Mouse (Mus musculus) ES-Bruce4 (cell line): Measurements from ENCODE around the gene Gm525. TPM values are rescaled to one million over a fixed set of nuclear protein-coding genes. Genes with fewer than 3 reads are reported as not detected.
A peak's percentile ranks its signal among the peaks of the same experiment; 100 is the strongest.
"Not testable (repeated sequence)": the region's sequence is repeated elsewhere in the genome, so short reads cannot be mapped to it uniquely, and the experiment has no call there.

ENCODE experiments used
- H3K27ac ChIP-seq: 2 replicates; pipeline ENCODE4 v1.5.1; 2012; ENCODE audit warnings: low read length, inconsistent platforms; ENCODE audit not compliant: insufficient read depth
- H3K27me3 ChIP-seq: 2 replicates; pipeline ENCODE4 v1.6.1; 2012; ENCODE audit warnings: mild to moderate bottlenecking, low read length, inconsistent platforms; ENCODE audit not compliant: control insufficient read depth, poor library complexity, insufficient read depth, severe bottlenecking
- H3K36me3 ChIP-seq: 2 replicates; pipeline ENCODE4 v1.6.1; 2012; ENCODE audit warnings: inconsistent platforms, mild to moderate bottlenecking, low read length, moderate library complexity; ENCODE audit not compliant: control insufficient read depth, poor library complexity, insufficient read depth, severe bottlenecking
- H3K4me1 ChIP-seq: one replicate; pipeline ENCODE4 v1.8.1; 2011; ENCODE audit warnings: low read length; ENCODE audit not compliant: control insufficient read depth, insufficient read depth
- H3K4me3 ChIP-seq: 2 replicates; pipeline ENCODE4 v1.5.1; 2011; ENCODE audit warnings: low read depth, mild to moderate bottlenecking, low read length
- H3K9ac ChIP-seq: 2 replicates; pipeline ENCODE4 v1.6.1; 2012; ENCODE audit warnings: low read depth, mild to moderate bottlenecking, inconsistent platforms; ENCODE audit not compliant: poor library complexity, severe bottlenecking
- H3K9me3 ChIP-seq: replicated peaks from 2 replicates; pipeline ENCODE4 v1.6.1; 2012; ENCODE audit warnings: mild to moderate bottlenecking, low read length, inconsistent platforms; ENCODE audit not compliant: control insufficient read depth, poor library complexity, insufficient read depth, severe bottlenecking
- CTCF ChIP-seq: IDR thresholded peaks from one replicate; pipeline ENCODE4 v1.8.1; 2011; ENCODE audit warnings: low read depth, low read length
- EP300 ChIP-seq: IDR thresholded peaks from 2 replicates; pipeline ENCODE4 v1.6.1; 2011; ENCODE audit warnings: low read depth, low read length; ENCODE audit not compliant: insufficient read depth
- POLR2A ChIP-seq: IDR thresholded peaks from one replicate; pipeline ENCODE4 v1.8.1; 2011; ENCODE audit warnings: low read length; ENCODE audit not compliant: insufficient read depth
- polyA plus RNA-seq: library from polyadenylated mRNA; stranded (reverse); fragments of >200 nt; gene quantifications from 2 replicates; pipeline ENCODE4 v1.2.4, GENCODE M21; 2011; ENCODE audit warnings: low read depth; ENCODE audit not compliant: missing spikeins, insufficient read depth, insufficient read length

Gm525 gene
- polyA plus RNA-seq, 1 experiment = not detected

- H3K36me3 ChIP-seq = no peaks in the 10 kb centered on the region
- TF ChIP-seq EP300 = no peak
- no peak for TF ChIP-seq CTCF
- TF ChIP-seq POLR2A = no peak
- H3K27ac ChIP-seq = no peak overlapping the region
- no peaks in the 10 kb centered on the region for H3K9me3 ChIP-seq
- no peak overlapping the region for H3K4me3 ChIP-seq
- H3K4me1 ChIP-seq = no peaks in the 10 kb centered on the region
- H3K9ac ChIP-seq = 0 out of 2 replicates have a peak overlapping the region, but pooled peaks have one; percentile 26
- H3K27me3 ChIP-seq = no peaks in the 10 kb centered on the region
Measured at GRCm38 (mm10) chr11:89074783-89075413, 1.3 kb downstream of the Gm525 start.

- H3K27me3 ChIP-seq = no peaks in the 10 kb centered on the region
Measured at GRCm38 (mm10) chr11:89076370-89076821, 2.8 kb downstream of the Gm525 start.

GRCm38 (mm10) chr11:89077601-89078000 lies 4.0 kb downstream of the Gm525 start:
- Histone ChIP-seq H3K27ac (no peak overlapping the region), H3K36me3 (no peaks in the 10 kb centered on the region), H3K9me3 (no peaks in the 10 kb centered on the region)

More at GRCm38 (mm10) chr11:89076370-89076821, 2.8 kb downstream of the Gm525 start:
- Histone ChIP-seq H3K27ac (no peak overlapping the region), H3K9ac (no peak overlapping the region), H3K4me1 (no peaks in the 10 kb centered on the region), H3K36me3 (no peaks in the 10 kb centered on the region), H3K9me3 (no peaks in the 10 kb centered on the region), H3K4me3 (no peak overlapping the region)
- TF ChIP-seq POLR2A = no peak
- TF ChIP-seq CTCF = no peak
- no peak for TF ChIP-seq EP300

GRCm38 (mm10) chr11:89078305-89078704 lies 4.7 kb downstream of the Gm525 start:
- no peak for TF ChIP-seq EP300
- no peak for TF ChIP-seq CTCF
- no peak for TF ChIP-seq POLR2A

More at GRCm38 (mm10) chr11:89077601-89078000, 4.0 kb downstream of the Gm525 start:
- Histone ChIP-seq H3K27me3 (no peaks in the 10 kb centered on the region), H3K9ac (no peak overlapping the region), H3K4me3 (no peak overlapping the region), H3K4me1 (no peaks in the 10 kb centered on the region)
- TF ChIP-seq CTCF (no peak), EP300 (no peak), POLR2A (no peak)

GRCm38 (mm10) chr11:89078996-89079680 lies 5.5 kb downstream of the Gm525 start:
- Histone ChIP-seq H3K36me3 (no peaks in the 10 kb centered on the region), H3K9me3 (no peaks in the 10 kb centered on the region), H3K9ac (no peak overlapping the region), H3K4me3 (no peak overlapping the region), H3K4me1 (no peaks in the 10 kb centered on the region), H3K27me3 (no peaks in the 10 kb centered on the region), H3K27ac (no peak overlapping the region)
- no peak for TF ChIP-seq EP300
- TF ChIP-seq CTCF = no peak
- no peak for TF ChIP-seq POLR2A

More at GRCm38 (mm10) chr11:89078305-89078704, 4.7 kb downstream of the Gm525 start:
- no peak overlapping the region for H3K9ac ChIP-seq
- H3K4me1 ChIP-seq = no peaks in the 10 kb centered on the region
- no peaks in the 10 kb centered on the region for H3K9me3 ChIP-seq
- H3K4me3 ChIP-seq = no peak overlapping the region
- no peaks in the 10 kb centered on the region for H3K27me3 ChIP-seq
- no peak overlapping the region for H3K27ac ChIP-seq
- no peaks in the 10 kb centered on the region for H3K36me3 ChIP-seq

- not testable (repeated sequence) for H3K4me3 ChIP-seq, H3K27ac ChIP-seq, H3K9ac ChIP-seq, H3K27me3 ChIP-seq, H3K4me1 ChIP-seq, H3K36me3 ChIP-seq, H3K9me3 ChIP-seq
Measured at GRCm38 (mm10) chr11:89081906-89082305, 8.3 kb downstream of the Gm525 start.

GRCm38 (mm10) chr11:89082691-89083090 lies 9.1 kb downstream of the Gm525 start:
- not testable (repeated sequence) for H3K36me3 ChIP-seq, H3K4me1 ChIP-seq, H3K4me3 ChIP-seq, H3K27ac ChIP-seq, H3K9ac ChIP-seq, H3K9me3 ChIP-seq, H3K27me3 ChIP-seq
